Mouse (Mus musculus) ES-E14 (cell line): ENCODE data around the gene Glt28d2. TPM values are rescaled to one million over a fixed set of nuclear protein-coding genes. Genes with fewer than 3 reads are reported as not detected.

Experiments
- DNase-seq: peaks from one replicate; pipeline ENCODE4 v3.0.0-alpha.2; 2013; ENCODE audit warnings: low read depth, low spot score
- H3K27ac ChIP-seq: 2 replicates; pipeline ENCODE4 v1.5.1; 2012; ENCODE audit warnings: low read depth, mild to moderate bottlenecking, low read length, moderate library complexity, mixed read lengths; ENCODE audit not compliant: poor library complexity, insufficient read depth, severe bottlenecking
- H3K36me3 ChIP-seq: 2 replicates; pipeline ENCODE4 v1.6.1; 2012; ENCODE audit warnings: mild to moderate bottlenecking, low read length, moderate library complexity, mixed read lengths; ENCODE audit not compliant: control insufficient read depth, poor library complexity, insufficient read depth, severe bottlenecking
- H3K4me1 ChIP-seq, 2 experiments: fragments of 150-350 bp in 1 of 2; sonication (generic) in 1 of 2; 2 replicates each; pipeline ENCODE4 v1.6.1; 2012; ENCODE audit warnings: low read length in 2 of 2, mild to moderate bottlenecking in 1 of 2, mixed read lengths in 1 of 2; ENCODE audit not compliant: control insufficient read depth in 2 of 2, insufficient read depth in 2 of 2, poor library complexity in 1 of 2
- H3K4me3 ChIP-seq, 2 experiments: fragments of 150-350 bp in 1 of 2; sonication (generic) in 1 of 2; 2 replicates each; pipeline ENCODE4 v1.5.1; 2012; ENCODE audit warnings: low read length in 2 of 2, low read depth in 1 of 2, mild to moderate bottlenecking in 1 of 2, mixed read lengths in 1 of 2; ENCODE audit not compliant: insufficient read depth in 1 of 2, poor library complexity in 1 of 2, severe bottlenecking in 1 of 2
- H3K9ac ChIP-seq: 2 replicates; pipeline ENCODE4 v1.6.1; 2012; ENCODE audit warnings: low read depth, mild to moderate bottlenecking, low read length, mixed read lengths; ENCODE audit not compliant: poor library complexity, insufficient read depth, severe bottlenecking
- H3K9me3 ChIP-seq: fragments of 150-350 bp; sonication (generic); 2 replicates; pipeline ENCODE4 v1.6.1; 2012; ENCODE audit warnings: low read depth, mild to moderate bottlenecking, low read length; ENCODE audit not compliant: control insufficient read depth, insufficient read depth
- CHD2 ChIP-seq: IDR thresholded peaks from 2 replicates; pipeline ENCODE4 v1.6.1; 2014; ENCODE audit warnings: mild to moderate bottlenecking, low read depth, low read length, inconsistent platforms
- HCFC1 ChIP-seq: IDR thresholded peaks from 2 replicates; pipeline ENCODE4 v1.6.1; 2012; ENCODE audit warnings: low read length, inconsistent platforms, borderline replicate concordance; ENCODE audit not compliant: insufficient read depth
- MAFK ChIP-seq: IDR thresholded peaks from 2 replicates; pipeline ENCODE4 v1.6.1; 2014; ENCODE audit warnings: mild to moderate bottlenecking, low read depth, low read length, inconsistent platforms; ENCODE audit not compliant: insufficient read depth
- ZC3H11A ChIP-seq: IDR thresholded peaks from 2 replicates; pipeline ENCODE4 v1.6.1; 2012; ENCODE audit warnings: low read depth, mild to moderate bottlenecking, inconsistent platforms, low read length, borderline replicate concordance
- ZNF384 ChIP-seq: IDR thresholded peaks from 2 replicates; pipeline ENCODE4 v1.6.1; 2012; ENCODE audit warnings: low read depth, low read length, inconsistent platforms
- in situ Hi-C, 2 experiments: fragments of 600-800 bp; cut with MboI; formaldehyde crosslinking; loops; one replicate each; pipeline ENCODE4 v1.15.1; 2025; ENCODE audit warnings: low sequenced_read_pairs in 2 of 2, inconsistent platforms in 1 of 2; ENCODE audit not compliant: unreplicated experiment in 2 of 2
- total RNA-seq: library from RNA; depleted of rRNA; stranded (reverse); fragments of 300-350 nt; gene quantifications from 2 replicates; pipeline ENCODE4 v1.2.3, GENCODE M21; 2012

Glt28d2 gene
- total RNA-seq, 1 experiment = 0.18 TPM

DNA sequence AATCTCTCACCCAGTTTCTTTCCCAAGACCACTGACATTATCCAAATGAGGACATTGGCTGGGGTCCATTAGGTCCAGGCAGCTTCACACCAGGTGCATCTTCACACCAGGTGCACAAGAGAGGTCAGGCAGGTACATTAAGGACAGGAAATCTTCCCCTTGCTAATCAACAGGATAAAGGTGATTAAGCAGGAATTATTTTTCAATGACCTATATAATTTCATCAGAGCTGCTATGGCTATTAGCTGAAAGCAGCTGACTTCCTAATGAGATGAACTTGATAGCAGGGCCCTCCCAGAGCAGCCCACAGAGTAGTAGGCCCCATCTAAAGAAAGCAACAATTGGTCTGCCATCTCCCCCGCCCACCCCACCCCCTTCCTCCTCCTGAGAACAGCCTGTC, 1.4 kb downstream of the Glt28d2 start:
- Histone ChIP-seq H3K36me3 (no peaks in the 10 kb centered on the region), H3K27ac (no peak overlapping the region), H3K9ac (no peak overlapping the region), H3K4me1 (peaks cover 0 to 8% of the 10 kb centered on the region in 2 experiments; a peak in 1 of 4 replicates), H3K9me3 (no peaks in the 10 kb centered on the region), H3K4me3 (no peak overlapping the region)
- no peak for DNase-seq
- in situ Hi-C loops = no loop called here
- TF ChIP-seq HCFC1 = no peak
- no peak for TF ChIP-seq CHD2
- no peak for TF ChIP-seq ZNF384
- no peak for TF ChIP-seq ZC3H11A

DNA sequence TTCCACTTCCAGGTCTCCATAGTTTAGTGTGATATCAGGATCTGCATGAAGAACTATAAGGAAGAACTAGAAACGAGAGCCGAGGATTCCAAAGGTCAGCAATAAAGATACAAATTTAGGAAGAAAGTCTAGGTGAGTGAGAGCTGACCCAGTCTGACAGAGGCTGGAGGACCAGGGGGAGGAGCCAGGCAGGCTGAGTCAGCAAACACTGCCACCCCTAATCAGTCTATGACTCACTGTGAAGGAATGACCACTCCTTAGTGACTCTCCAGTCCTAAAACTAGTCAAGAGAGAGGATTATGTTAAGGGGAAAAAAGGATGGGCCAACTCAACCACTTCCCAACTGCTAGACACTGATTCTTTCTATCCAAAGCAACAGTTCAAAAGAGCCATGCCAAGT, 6.6 kb downstream of the Glt28d2 start:
- DNase-seq = no peak
- no peak overlapping the region for H3K4me3 ChIP-seq
- H3K27ac ChIP-seq = no peak overlapping the region
- H3K36me3 ChIP-seq = no peaks in the 10 kb centered on the region
- H3K9ac ChIP-seq = no peak overlapping the region
- H3K9me3 ChIP-seq = no peaks in the 10 kb centered on the region
- H3K4me1 ChIP-seq = no peaks in the 10 kb centered on the region
- in situ Hi-C loops = no loop called here
- TF ChIP-seq CHD2 (no peak), MAFK (peak; percentile 93), HCFC1 (no peak)

DNA sequence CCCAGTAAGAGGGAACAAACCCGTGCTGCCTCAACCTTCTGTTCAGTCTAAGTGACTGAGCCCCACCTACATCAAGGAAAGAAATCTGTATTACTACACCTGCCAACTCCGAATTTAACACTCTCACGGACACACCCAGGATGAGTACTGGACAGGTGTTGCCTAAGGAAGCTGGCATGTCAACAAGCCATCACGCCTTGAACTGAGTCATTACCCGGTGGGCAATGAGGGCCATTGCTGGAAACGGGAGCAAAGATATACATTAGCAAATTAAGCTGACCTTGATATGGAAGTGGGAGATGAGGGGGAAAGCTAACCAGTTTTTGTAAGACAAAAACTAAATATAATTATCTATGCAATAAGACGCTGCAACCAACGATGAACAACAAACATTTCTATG, 7.2 kb downstream of the Glt28d2 start:
- in situ Hi-C loops = no loop called here
- no peaks in the 10 kb centered on the region for H3K9me3 ChIP-seq
- H3K9ac ChIP-seq = no peak overlapping the region
- DNase-seq = no peak
- no peaks in the 10 kb centered on the region for H3K4me1 ChIP-seq
- TF ChIP-seq ZNF384 (no peak), ZC3H11A (no peak), CHD2 (no peak), MAFK (no peak), HCFC1 (no peak)
- H3K27ac ChIP-seq = no peak overlapping the region
- no peaks in the 10 kb centered on the region for H3K36me3 ChIP-seq
- no peak overlapping the region for H3K4me3 ChIP-seq

DNA sequence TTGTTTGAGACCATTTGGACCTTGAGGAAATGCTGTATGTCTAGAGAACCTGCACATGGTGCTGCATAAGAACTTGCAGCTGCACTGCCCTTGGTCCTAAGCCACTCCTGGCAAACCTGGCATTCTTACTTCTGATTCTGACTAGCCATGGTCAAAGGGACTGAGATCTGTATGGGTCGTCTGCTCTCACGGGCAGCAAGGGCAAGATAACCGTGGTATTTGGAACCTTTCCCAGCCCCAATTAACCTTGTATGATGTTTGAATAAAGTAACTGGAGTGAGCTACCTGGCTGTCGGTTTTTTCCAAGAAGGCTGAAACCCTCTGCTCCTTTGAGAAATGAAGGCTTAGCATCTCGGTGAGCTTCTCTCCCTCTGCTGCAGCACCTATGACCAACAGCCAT, 8.4 kb downstream of the Glt28d2 start:
- Histone ChIP-seq H3K9ac (no peak overlapping the region), H3K9me3 (no peaks in the 10 kb centered on the region), H3K27ac (no peak overlapping the region), H3K36me3 (no peaks in the 10 kb centered on the region), H3K4me3 (no peak overlapping the region), H3K4me1 (no peaks in the 10 kb centered on the region)
- TF ChIP-seq CHD2 (no peak), MAFK (no peak), HCFC1 (no peak), ZC3H11A (no peak), ZNF384 (no peak)
- in situ Hi-C loops = no loop called here
- no peak for DNase-seq

DNA sequence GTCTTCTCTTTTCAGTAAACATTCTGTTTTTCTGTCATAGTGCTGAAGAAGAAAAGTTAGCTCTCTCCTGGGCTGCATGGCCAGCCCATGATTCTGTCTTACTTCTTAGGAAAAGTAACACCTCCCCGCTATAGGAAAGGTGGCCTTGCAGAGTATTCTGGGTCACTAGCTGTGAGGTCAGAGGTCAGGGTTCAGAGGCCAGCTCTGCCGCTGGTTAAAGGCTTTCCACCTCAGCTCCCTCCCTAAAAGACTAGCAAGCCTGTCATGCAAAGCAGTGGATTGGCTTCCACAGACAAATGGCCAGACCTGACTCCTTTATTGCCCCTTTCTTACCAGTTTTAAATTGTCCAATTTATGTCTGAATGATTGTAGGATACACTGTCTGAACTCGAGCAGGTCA, 23.3 kb downstream of the Glt28d2 start:
- Histone ChIP-seq H3K36me3 (no peaks in the 10 kb centered on the region), H3K9me3 (no peaks in the 10 kb centered on the region), H3K27ac (no peak overlapping the region), H3K4me3 (no peak overlapping the region), H3K9ac (no peak overlapping the region), H3K4me1 (no peaks in the 10 kb centered on the region)
- in situ Hi-C loops = no loop called here
- no peak for DNase-seq
- TF ChIP-seq HCFC1 (no peak), ZNF384 (no peak), CHD2 (no peak), ZC3H11A (no peak)
